Mouse (Mus musculus) small intestine, adult 2 months (tissue): ENCODE measurements around the gene Ccdc144b.

ENCODE experiments used
- CTCF ChIP-seq: fragments of 200-500 bp; IDR thresholded peaks from 2 replicates; pipeline ENCODE4 v1.5.1; 2012; ENCODE audit warnings: low read depth, mild to moderate bottlenecking, control low read depth, inconsistent platforms, low read length, moderate library complexity, mixed read lengths; ENCODE audit not compliant: insufficient replicate concordance, insufficient read length; ENCODE audit errors: extremely low read depth
- POLR2A ChIP-seq: fragments of 200-500 bp; IDR thresholded peaks from 2 replicates; pipeline ENCODE4 v1.6.1; 2012; ENCODE audit warnings: low read depth, mild to moderate bottlenecking, control low read depth, inconsistent platforms, low read length, moderate library complexity

GRCm38 (mm10) chr3:35967366-35967921 lies 85.9 kb downstream of the Ccdc144b start:
- TF ChIP-seq CTCF (no peak), POLR2A (no peak)
